Mouse (Mus musculus) monocyte, adult 2 months (primary cell): ENCODE results near the gene Spata21.

Experiments
- DNase-seq, 2 experiments: peaks; one replicate each; pipeline ENCODE4 v3.0.0; 2022; ENCODE audit warnings: low spot score in 2 of 2, low read depth in 1 of 2

Spata21 gene

DNA sequence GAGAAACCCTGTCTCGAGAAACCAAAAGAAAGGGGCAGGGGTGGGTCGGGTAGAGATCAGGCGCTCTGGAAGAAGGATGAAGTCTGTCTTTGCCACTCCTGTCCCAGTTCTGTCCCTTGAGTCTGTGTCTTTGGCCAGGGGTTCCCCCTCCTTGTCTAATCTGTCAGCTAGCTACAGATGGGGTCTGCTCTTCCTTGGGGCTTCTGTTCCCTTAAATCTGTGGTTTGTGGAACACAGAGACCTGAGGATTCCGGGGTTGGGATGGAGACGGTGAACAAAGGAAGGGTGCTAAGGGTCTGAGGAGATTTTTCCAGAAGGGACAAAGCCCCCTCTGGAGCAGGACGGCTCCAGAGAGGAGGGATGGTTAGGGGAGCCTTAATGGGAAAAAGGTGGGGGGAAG, at the start of gene Spata21:
Spata21 (plus strand) TSS at position 301 of the 400 bp plus-strand sequence.
- no peak for DNase-seq

DNA sequence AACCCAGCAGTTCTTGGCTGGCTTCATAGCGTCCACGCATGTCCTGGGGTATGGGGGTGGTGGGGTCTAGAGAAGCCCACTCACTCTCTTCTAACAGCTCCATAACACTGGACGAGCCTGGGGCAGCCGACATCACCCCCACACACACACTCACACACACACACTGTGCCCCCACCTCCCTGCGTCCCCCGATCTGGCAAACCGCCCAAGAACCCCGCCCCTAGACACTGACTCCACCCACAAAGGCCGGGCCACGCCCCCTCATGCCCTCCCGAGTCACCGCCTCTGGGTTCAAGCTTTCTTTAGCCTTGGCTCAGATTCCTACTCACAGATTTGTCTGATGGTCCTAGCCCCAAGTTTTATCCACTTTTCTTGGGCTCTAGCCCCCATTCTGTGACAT, 47.0 kb upstream of the Spata21 start:
- DNase-seq, result no peak

DNA sequence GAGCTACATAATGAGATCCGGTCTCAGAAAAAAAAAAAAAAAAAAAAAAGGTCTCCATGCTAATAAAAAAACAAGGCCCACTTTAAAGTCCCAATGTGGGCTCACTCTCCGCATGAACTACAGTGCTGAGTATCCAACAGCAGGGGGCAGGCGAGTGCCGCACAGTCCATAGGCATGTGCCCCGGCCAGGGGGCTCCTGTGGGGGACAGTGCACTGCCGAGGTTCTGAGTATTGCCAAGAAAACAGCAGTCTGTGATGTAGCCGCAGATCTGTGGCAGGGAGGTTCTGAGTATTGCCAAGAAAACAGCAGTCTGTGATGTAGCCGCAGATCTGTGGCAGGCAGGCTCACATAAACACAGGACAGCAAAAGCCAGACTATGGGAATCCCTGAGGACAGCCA, 43.3 kb upstream of the Spata21 start:
- DNase-seq, result peak in 1 of 2 experiments; percentile 13

DNA sequence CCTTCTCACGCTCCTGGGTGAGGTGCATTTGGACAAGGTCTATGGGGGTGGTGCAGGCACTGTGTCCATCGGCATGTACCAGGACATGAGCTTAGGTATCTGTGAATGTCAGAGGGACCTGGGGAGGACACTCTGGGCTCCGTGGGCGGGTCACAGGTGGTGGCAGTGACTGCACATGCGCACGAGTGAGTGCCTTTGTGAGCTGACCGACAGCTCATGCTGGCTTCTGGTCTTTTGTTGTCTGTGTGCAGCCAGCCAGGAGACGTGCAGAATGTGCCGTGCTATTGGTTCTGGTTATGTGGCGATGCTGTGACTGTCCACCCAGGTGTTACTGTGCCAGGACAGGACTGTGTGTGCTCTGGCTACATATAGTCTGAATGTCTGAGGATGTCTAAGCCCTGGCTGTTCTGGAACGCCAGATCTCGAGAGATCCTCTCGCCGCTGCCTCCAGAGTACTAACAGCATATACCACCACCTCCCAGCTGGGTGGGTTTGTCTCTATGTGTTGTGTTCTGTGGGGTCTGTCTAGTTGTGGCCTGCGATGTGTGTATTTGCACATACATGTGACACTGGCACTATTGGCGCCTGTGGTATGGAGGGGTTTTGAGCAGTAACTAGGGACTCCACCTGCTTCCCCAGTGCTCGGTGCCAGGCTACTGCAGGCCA, 39.2 kb upstream of the Spata21 start:
- DNase-seq, result no peak

DNA sequence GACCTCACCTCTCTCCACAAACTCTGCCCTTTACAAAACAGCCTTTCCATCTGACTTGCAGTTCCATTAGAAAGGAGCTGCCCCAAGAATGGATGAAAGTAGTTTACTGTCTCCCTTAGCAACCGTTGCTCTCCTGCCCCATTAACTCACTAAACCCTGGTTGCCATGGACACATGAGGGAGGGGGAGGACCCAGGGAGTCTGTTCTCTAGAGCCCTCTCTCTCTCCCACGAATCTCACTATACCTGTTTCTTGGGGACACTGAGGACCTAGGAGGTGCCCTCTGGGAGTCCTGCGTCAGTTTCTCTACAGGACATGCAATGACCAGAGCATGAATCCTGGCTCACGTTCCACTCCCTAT, 38.7 kb upstream of the Spata21 start:
- DNase-seq, result no peak

DNA sequence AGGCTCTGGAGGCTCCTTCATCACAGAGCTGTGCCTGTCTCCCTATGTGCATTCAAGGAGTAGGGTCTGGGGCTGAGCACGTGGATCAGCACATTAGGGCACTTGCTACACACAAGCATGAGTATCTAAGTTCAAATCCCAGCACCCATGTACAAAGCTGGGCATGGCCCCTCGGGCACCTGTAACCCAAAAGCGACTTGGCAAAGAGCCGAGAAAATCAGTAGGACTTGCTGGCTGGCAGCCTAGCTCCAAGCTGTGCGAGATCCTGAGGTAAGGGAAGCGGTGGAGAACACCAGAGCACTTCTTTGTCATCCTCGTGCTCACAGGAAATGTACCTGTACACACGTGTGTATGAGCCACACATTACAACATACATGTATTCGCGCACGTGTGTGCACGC, 35.7 kb upstream of the Spata21 start:
- DNase-seq, result no peak

DNA sequence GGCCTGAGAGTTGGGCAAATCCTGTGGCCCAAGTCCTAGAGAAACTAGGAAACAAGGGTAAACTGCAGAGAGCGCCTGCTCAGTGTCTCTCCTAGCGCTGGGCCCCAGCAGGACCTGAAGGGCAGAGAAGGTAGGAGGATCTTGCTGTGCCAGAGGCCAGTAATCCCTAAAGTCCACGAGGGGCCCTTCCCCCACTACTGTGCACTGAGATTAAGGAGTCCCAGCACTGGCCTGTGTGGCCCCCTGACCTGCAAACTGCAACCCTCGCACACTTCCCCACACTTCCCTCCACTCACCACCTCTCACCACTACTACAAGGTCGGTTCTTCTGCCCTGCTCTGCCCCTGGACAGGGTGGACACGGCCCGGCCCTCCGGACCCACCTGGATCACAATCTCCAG, 35.0 kb upstream of the Spata21 start:
- no peak for DNase-seq

DNA sequence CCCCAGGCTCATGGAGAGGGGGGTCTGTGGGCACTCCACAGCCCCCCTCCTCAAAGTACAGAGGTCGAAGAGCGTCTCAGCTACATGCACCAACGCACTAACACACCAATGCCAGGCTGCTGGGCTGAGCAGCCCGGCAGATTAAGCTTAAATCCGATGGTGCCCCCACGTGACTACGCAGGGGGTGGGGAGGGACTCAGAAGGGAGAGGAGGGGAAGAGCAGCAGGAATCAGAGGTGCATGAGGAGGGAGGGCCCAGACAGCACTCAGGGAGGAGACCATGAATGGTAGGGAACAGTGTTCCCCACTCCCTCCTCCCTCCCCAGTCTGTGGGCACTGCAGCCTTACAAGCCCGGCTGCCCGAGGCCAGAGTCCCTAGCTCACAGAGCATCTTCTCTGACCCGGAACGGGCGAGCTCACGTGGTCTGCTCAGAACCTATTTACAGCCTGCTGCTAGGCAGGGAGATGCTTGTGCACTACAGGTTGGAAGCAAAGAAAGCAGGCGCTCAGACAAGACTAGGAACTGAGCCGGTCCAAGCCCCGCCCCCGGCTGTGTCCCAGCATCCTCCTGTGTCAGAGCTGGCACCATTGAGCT, 34.5 kb upstream of the Spata21 start:
- DNase-seq, result no peak

DNA sequence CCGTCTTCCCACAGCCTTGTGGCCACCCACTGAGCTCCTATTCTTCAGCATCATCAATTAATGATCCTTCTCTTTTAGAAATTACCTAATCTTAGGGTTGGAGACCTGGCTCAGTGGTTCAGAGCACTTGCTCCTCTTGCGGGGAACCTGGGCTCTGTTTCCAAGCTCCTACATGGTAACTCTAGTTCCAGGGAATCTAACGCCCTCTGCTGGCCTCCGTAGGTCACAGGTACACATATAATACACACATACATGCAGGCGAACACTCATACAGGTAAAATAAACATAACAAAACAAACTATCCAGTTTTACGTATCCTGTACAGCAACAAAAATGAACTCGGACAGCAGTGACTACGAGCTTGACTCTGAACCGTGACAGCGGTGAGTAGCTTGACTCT, 31.2 kb upstream of the Spata21 start:
- DNase-seq, result no peak

DNA sequence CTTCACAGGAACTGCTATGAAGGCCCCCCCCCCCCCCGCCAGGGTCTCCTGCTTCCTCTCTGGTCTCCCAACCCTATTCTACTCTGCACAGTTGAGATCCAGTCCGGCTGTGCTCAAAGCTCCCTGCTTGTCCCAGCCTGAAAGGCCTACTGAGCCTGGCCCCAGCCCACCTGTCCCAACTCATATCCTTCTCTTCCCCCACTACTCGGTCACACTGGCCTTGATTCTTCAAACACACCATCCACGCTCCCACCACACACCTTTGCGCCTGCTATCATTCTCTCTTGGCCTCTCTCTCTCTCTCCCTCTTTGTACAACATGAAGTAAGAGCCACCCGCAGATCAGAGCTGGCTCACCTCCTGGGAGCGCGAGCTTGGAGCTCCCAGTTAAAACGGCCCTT, 29.3 kb upstream of the Spata21 start:
- DNase-seq, result no peak

DNA sequence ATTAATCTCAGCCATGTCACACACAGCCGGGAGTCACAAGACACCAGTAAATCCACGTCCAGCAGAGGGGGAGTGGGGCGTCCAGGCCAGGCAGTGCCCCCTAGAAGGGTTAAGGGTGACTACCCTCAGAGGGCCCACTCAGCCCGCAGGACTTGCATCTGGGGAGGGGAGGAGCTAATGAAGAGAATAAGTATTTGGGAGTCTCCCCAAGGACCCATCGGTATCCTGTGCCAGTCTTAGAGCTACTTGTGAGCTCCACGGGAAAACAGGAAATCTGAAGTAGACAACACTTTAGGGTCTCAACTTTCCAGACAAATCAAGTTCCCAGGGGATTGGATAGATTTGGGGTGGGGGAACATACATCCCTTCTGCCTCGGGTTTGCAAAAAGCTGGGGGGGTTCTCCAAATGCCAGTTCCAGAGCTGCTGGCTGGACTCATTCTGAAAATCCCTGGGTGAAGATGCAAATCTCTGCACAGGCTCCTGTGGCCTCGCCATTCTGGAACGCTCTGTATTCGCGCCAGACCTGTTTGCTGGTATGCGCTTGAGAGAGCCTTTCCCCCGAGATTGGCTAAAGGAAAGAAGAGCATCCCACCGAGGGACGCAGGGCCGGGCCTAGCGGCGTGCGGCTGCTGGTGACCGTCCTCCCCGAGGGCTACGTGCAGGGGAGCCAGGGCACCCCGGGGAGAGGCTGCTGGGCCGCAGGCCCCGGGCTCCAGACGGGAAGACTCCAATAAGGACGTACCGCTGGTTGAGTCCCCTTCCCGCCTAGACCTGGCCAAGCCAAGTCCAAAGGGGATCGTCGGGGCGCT, 28.3 kb upstream of the Spata21 start:
- no peak for DNase-seq

DNA sequence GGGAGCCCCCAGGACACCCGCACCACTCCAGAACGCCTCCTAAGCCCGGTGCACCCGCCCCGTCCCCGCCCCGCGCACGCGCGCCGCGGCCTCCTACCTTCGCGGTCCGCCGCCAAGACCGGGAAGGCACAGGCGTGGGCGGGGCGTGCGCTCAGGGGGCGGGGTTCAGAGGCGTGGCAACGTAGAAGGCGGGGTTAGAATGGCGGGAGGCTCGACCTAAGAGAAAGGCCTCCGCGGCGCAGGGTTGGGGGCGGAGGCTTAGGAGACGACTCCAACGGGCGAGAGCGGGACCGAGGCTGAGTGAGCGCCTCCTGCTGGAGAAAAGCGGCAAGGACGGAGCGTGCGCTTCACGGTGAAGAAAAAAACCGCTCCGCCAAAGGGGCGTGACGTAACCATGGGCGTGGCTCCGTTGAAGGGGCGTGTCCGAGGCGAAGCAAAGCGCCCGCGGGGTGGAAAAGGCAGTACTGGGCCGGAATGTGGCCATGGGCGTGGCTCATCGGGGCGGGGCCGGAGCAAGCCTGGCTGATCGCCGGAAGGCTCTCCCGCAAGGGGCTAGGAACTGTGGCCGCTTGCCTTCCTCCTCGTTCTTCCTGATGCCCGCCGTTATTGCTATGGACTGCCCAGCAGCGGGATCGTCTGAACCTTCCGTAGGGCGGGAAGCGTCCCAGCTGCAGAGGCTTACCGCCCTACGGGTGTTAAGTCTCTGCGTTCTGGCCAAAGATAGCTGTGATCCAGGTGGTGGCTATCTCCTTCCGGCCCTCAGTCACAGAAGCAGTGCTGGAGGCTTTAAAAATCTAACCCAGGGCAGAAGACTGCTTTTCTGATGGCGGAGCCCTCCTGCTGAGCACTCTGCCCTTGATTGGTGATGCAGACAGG, 27.5 kb upstream of the Spata21 start, which contains the start of gene Crocc:
Crocc (minus strand) TSS at position 125 of the 876 bp plus-strand sequence.
- DNase-seq, result peak; percentile 96 to 97

DNA sequence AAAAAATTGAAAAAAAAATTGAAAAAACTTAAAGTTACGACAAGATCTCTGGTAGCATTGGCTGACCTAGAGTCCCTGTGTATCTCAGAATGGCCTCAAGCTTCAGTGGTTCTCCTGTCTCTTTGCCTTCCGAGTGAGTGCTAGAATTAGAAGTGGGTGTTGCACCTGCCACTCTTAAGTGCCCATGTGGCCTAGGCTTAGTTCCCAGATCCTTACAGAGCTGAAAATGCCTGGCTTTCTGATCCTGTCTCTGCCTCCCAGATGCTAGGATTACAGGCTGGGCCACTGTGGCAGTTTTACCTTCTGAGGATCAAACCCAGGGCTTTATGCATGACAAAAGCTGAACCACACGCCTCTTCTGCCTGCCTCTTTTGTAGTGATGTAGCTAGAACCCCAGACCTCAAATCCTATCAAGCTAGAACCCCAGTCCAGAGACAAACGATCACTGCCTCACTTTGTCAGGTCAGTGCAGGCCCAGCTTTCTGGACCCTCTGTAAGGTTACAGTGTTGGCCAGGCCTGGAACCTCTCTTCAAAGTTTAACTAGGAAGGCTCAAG, 24.0 kb upstream of the Spata21 start:
- no peak for DNase-seq

DNA sequence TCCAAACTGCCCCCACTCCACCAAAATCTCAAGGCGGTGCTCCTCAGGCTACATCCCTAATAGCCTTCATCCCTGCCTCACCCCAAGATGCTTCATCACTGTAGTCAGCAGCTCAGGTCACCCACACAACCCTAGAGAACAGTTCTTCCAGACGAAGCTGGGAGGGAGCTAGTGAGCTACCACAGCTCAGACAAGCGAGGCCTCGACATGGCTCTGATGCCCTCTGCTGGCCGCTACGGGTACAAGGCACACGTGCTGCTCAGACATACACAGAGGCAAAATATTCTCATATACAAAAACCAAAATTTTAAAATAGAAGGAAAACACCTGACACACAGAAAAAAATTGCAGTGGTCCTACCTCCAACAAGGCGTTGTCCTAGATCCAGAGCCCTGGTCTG, 23.0 kb upstream of the Spata21 start:
- peak; percentile 45 to 64 for DNase-seq

DNA sequence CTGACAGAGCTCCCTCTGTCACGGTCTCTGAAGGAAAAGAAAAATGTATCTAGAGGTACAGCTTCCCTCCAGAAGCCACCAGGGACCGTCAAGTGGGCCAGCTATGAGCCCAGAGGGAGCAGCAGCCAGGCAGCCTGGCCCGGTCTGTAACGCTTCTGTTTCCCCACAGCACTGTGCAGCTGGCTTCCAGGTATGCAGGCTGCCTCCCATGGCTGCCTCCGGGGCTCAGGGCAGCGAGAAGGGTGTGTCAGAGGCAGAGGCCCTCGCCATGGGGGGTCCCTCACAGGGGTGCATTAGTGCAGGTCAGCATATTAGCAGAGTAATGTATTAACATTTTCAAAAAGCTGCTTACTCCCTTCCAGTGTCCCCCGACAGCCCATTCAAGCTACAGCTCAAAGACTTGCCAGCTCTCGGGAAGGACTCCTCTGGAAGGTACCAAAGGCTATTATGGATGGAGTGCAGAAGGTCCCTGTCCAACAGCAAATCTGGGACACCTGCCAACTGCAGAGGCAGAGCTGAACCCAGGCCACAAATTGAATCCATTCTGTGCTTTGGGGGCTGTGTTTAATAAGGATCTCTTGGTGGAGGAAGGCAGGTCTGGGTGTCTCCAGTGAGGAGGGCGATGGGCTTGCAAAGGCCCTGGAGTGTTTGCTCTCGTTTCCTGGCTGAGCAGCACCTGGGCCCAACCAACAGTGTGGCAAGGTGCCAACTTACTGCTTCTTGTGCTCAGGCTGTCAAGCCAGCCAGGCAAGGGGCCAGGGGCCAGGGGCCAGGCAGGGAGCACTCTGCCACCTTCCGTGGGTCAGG, 21.2 kb upstream of the Spata21 start:
- DNase-seq, result no peak

DNA sequence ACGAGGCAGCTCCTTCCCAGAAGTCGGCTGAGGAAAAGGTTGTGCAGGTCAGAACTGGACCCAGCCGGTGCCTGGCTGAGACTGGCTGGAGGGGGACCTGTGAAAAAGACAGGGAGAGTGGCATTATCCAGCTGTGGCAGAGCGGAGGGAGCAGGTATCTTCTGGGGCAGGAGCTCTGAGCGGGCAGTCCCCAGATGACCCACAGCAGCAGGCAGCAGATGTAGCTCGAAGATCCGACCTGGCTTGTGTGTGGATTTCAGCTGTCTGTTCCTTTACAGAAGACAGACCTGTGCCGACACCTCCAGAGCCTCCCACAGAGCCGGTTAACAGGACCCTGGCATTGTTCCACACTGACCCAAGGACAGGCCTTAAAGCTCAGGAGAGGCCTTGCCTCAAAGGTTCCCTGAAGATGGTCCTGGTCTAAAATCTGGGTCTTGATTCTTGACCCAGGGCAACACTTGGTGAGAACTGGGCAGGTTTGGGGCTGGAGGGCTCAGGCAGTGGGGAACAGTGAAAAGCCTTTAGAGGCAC, 20.6 kb upstream of the Spata21 start:
- no peak for DNase-seq

DNA sequence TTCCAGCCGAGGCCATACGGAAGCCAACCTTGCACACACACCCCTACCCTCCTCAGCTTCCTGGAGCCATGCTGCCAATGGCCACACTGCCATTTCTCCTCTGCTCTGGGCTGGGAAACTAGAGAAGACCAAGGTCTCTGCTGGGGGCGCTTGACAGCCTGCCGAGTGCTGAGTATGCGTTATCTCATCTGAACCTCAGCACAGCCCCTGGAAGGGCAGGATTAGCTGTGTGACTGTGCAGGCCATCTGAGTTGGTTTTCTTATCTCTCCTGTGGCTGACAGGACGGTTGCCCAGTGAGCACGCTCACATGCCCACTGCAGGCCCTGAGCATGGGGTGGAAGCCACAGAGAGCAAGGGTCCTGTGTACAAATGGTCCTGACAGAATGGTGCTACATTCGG, 19.5 kb upstream of the Spata21 start:
- no peak for DNase-seq

DNA sequence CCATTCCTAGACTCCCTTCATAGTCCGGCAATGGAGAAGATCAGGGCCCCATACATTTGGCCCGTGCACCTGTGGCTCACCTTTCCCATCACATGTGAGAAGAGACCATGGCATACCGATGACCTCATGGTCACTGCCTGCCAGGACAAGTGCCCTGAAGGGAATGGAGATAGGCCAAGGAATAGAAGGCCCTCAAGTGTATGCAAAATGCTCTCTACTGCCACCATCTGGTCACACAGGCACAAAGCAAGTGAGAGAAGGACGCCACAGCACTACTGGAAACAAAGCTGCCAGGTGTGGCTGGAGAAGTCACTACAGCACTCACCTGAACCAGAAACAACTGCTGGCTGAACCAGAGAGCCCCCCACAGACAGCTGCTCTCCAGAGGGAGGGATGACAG, 18.4 kb upstream of the Spata21 start:
- DNase-seq, result no peak

DNA sequence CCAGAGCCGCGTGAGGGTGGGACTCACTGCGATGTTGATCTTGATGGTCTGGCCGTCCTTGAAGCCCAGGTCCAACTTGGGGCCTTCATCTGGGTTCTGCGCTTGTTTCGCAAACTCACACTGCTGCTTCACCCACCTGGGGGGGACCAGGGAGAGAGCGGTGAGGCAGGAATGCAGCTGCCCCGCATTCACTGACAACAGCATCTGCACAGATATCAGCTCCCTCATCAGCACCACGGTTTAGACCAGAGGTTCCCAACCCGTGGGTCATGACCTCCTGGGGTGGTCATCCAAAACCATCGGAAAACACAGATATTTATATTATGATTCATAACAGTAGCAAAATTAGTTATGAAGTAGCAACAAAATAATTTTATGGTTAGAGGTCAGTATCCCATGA, 15.6 kb upstream of the Spata21 start:
- DNase-seq, result no peak

DNA sequence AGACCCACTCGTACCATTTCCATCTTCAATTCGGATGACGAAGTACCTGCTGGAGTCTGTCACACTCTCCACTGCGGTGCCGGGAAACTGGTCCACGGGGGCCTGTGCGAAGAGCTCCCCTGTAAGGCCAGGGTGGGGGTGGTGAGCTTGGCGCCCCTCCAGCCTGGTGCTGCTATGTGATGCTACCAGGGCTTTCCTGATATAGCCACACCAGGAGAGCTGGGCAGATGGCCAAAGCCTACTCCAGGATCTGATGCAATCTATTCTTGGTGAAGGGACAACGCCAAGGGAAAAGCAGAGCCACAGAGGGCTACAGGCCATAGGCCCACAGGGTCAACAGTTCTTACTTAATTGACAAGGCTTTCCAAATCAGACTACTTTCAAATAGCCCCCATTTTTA, 14.5 kb upstream of the Spata21 start:
- DNase-seq, result no peak
